Mouse (Mus musculus): Measurements from ENCODE around the gene Bbs5. TPM values are rescaled to one million over a fixed set of nuclear protein-coding genes. Genes with fewer than 3 reads are reported as not detected.

Bbs5 gene
- total and polyA plus RNA-seq, 3 experiments, result 5.0 to 8.1 (median 6.7) TPM

GRCm38 (mm10) chr2:69630792-69631191 lies 16.2 kb upstream of the Bbs5 start:
- Histone ChIP-seq H3K4me3 (replicated peaks in 1 of 3; ENCODE audit: low read depth in 2 of 3, low read length in 2 of 3, poor library complexity in 1 of 3) (no peak overlapping the region), H3K27ac (ENCODE audit: insufficient read depth, low read depth) (no peak overlapping the region), H3K9me3 (replicated peaks; ENCODE audit: low read length) (peaks cover 5% of the 10 kb centered on the region), H3K27me3 (replicated peaks) (no peaks in the 10 kb centered on the region), H3K4me1 (ENCODE audit: control insufficient read depth in 1 of 2, insufficient read depth in 2 of 2) (peaks cover 0 to 11% of the 10 kb centered on the region in 2 experiments; a peak in 2 of 4 replicates), H3K79me2 (replicated peaks; ENCODE audit: control insufficient read depth, extremely low read depth, insufficient read depth, poor library complexity, severe bottlenecking) (no peaks in the 10 kb centered on the region), H3K9ac (ENCODE audit: insufficient read depth, low read depth) (no peak overlapping the region), H3K4me2 (ENCODE audit: insufficient read depth, low read depth, poor library complexity, severe bottlenecking) (no peak overlapping the region), H3K36me3 (replicated peaks in 1 of 2; ENCODE audit: control insufficient read depth in 1 of 2, insufficient read depth in 1 of 2, low read length in 1 of 2) (no peaks in the 10 kb centered on the region)
- no peak for DNase-seq (ENCODE audit: extremely low read depth)
- in situ Hi-C loops (cut with MboI; ENCODE audit: low pct_ligation_motif_present, low pct_unique_long_range_greater_than_20kb, low sequenced_read_pairs) (loop anchor here (25.0 kb wide), 1 partner anchor 157 kb away; the partner anchor contains the start of genes Ccdc173 and Phospho2), dilution Hi-C loops (cut with MboI; ENCODE audit: extremely low pct_ligation_motif_present, extremely low pct_unique_long_range_greater_than_20kb, low sequenced_read_pairs) (no loop called here)
- no peak for TF ChIP-seq EP300 (IDR thresholded peaks at IDR 0.05; ENCODE audit: low read length)
- TF ChIP-seq E2F4 (IDR thresholded peaks at IDR 0.05; ENCODE audit: insufficient replicate concordance, low read depth, low read length), result no peak
- no peak for TF ChIP-seq MAZ (IDR thresholded peaks at IDR 0.05; ENCODE audit: low read depth, low read length)
- TF ChIP-seq CHD2 (IDR thresholded peaks at IDR 0.05; ENCODE audit: low read length), result no peak

DNA sequence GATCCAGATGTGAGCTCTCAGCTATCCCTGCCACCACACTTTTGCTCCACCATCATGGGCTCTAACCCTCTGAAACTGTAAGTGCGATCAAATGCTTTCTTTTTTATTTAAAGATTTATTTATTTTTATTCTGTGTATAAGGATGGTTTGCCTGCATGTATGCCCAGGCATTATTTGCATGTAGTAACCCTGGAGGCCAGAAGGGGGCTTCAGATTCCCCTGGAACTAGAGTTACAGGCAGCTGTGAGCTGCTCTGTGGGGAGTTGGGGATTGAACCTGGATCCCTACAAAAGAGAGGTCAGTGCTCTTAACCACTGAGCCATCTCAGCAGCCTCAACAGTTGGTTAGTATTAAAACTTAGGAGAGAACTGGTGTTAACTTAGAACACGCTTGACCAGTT lies 15.5 kb upstream of the Bbs5 start:
- no peaks in the 10 kb centered on the region for H3K79me2 ChIP-seq (replicated peaks; ENCODE audit: control insufficient read depth, extremely low read depth, insufficient read depth, poor library complexity, severe bottlenecking)
- H3K4me3 ChIP-seq (replicated peaks in 1 of 3; ENCODE audit: low read depth in 2 of 3, low read length in 2 of 3, poor library complexity in 1 of 3), result no peak overlapping the region
- TF ChIP-seq CTCF (conservative IDR thresholded peaks at IDR 0.05 in 1 of 2, IDR thresholded peaks at IDR 0.05 in 1 of 2; ENCODE audit: low read depth in 2 of 2, low read length in 2 of 2) (peak; percentile 20 to 40; a peak in 2 of 4 replicates), RAD21 (IDR thresholded peaks at IDR 0.05; ENCODE audit: low read depth, low read length) (no peak; the same call in 1 of the 2 replicates)
- no peaks in the 10 kb centered on the region for H3K27me3 ChIP-seq (replicated peaks)
- in situ Hi-C loops (cut with MboI; ENCODE audit: low pct_ligation_motif_present, low pct_unique_long_range_greater_than_20kb, low sequenced_read_pairs) (loop anchor here (25.0 kb wide), 1 partner anchor 156 kb away; the partner anchor contains the start of genes Ccdc173 and Phospho2), dilution Hi-C loops (cut with MboI; ENCODE audit: extremely low pct_ligation_motif_present, extremely low pct_unique_long_range_greater_than_20kb, low sequenced_read_pairs) (no loop called here)
- peaks cover 0 to 11% of the 10 kb centered on the region in 2 experiments; a peak in 2 of 4 replicates for H3K4me1 ChIP-seq (ENCODE audit: control insufficient read depth in 1 of 2, insufficient read depth in 2 of 2)
- H3K9ac ChIP-seq (ENCODE audit: insufficient read depth, low read depth), result no peak overlapping the region
- no peak overlapping the region for H3K27ac ChIP-seq (ENCODE audit: insufficient read depth, low read depth)
- H3K4me2 ChIP-seq (ENCODE audit: insufficient read depth, low read depth, poor library complexity, severe bottlenecking), result no peak overlapping the region
- H3K36me3 ChIP-seq (replicated peaks in 1 of 2; ENCODE audit: control insufficient read depth in 1 of 2, insufficient read depth in 1 of 2, low read length in 1 of 2), result no peaks in the 10 kb centered on the region
- peaks cover 5% of the 10 kb centered on the region for H3K9me3 ChIP-seq (replicated peaks; ENCODE audit: low read length)
- no peak for DNase-seq (ENCODE audit: extremely low read depth)

DNA sequence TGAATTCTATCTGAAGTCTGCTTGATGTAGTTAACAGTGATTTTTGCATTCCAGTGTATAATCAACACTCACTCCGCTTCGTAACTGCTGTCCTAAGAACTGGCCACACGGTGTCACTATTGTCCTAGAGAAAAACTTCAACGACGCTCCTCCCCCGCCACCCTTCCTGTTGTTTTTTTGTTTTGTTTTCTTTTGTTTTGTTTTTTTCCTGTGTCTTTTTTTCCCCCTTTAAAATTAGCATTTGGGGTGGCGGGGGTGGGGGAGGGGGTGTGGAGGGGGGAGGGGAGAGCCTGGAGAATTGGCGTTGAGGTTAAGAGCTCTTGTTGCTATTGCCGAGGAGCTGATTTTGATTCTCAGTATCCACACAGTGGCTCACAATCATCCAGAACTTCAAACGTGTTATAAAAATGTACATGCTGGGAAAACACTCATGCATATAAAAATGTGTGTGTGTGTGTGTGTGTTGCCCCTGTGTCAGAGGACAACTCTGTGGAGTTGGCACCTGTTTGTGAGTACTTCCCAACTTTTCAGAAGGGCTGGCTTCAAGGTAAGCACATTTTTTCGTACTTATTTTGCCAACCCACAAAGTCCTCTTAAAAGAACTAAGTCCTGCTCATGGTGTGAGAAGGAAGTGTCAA lies 11.8 kb upstream of the Bbs5 start:
- Histone ChIP-seq H3K4me3 (replicated peaks in 1 of 3; ENCODE audit: low read depth in 2 of 3, low read length in 2 of 3, poor library complexity in 1 of 3) (peak overlapping the region in 1 of 3 experiments; percentile 14), H3K4me1 (ENCODE audit: control insufficient read depth in 1 of 2, insufficient read depth in 2 of 2) (peaks cover 3 to 15% of the 10 kb centered on the region in 2 experiments; a peak in 3 of 4 replicates), H3K9ac (ENCODE audit: insufficient read depth, low read depth) (peak overlapping the region; percentile 56; the same call in 1 of the 2 replicates), H3K27me3 (replicated peaks) (no peaks in the 10 kb centered on the region), H3K4me2 (ENCODE audit: insufficient read depth, low read depth, poor library complexity, severe bottlenecking) (peak overlapping the region; percentile 60), H3K36me3 (replicated peaks in 1 of 2; ENCODE audit: control insufficient read depth in 1 of 2, insufficient read depth in 1 of 2, low read length in 1 of 2) (no peaks in the 10 kb centered on the region), H3K27ac (ENCODE audit: insufficient read depth, low read depth) (no peak overlapping the region), H3K9me3 (replicated peaks; ENCODE audit: low read length) (peaks cover 7% of the 10 kb centered on the region), H3K79me2 (replicated peaks; ENCODE audit: control insufficient read depth, extremely low read depth, insufficient read depth, poor library complexity, severe bottlenecking) (no peaks in the 10 kb centered on the region)
- in situ Hi-C loops (cut with MboI; ENCODE audit: low pct_ligation_motif_present, low pct_unique_long_range_greater_than_20kb, low sequenced_read_pairs), result loop anchor here (25.0 kb wide), 1 partner anchor 152 kb away; the partner anchor contains the start of genes Ccdc173 and Phospho2
- dilution Hi-C loops (cut with MboI; ENCODE audit: extremely low pct_ligation_motif_present, extremely low pct_unique_long_range_greater_than_20kb, low sequenced_read_pairs), result no loop called here
- DNase-seq (ENCODE audit: extremely low read depth), result peak; percentile 73
- TF ChIP-seq HCFC1 (IDR thresholded peaks at IDR 0.05; ENCODE audit: low read depth, low read length) (no peak), CHD2 (IDR thresholded peaks at IDR 0.05; ENCODE audit: low read length) (peak; percentile 40; the same call in 1 of the 2 replicates), ETS1 (conservative IDR thresholded peaks at IDR 0.05; ENCODE audit: low read depth, low read length) (no peak), SMC3 (IDR thresholded peaks at IDR 0.05; ENCODE audit: low read depth, low read length) (peak; percentile 63), NELFE (IDR thresholded peaks at IDR 0.05; ENCODE audit: low read depth, low read length) (no peak; the same call in 1 of the 2 replicates), MAFK (IDR thresholded peaks at IDR 0.05; ENCODE audit: insufficient replicate concordance, low read length) (no peak), BHLHE40 (IDR thresholded peaks at IDR 0.05; ENCODE audit: low read depth, low read length) (0 out of 2 replicates have a peak, but pooled peaks have one; percentile 7), MYC (IDR thresholded peaks at IDR 0.05; ENCODE audit: low read depth, low read length) (no peak), RCOR1 (conservative IDR thresholded peaks at IDR 0.05; ENCODE audit: low read depth, low read length) (no peak), JUN (IDR thresholded peaks at IDR 0.05; ENCODE audit: insufficient read depth, low read depth, low read length) (no peak), CHD1 (IDR thresholded peaks at IDR 0.05; ENCODE audit: low read depth, low read length) (no peak), SIN3A (IDR thresholded peaks at IDR 0.05; ENCODE audit: low read length) (no peak), NRF1 (IDR thresholded peaks at IDR 0.05; ENCODE audit: low read depth, low read length) (no peak), GABPA (IDR thresholded peaks at IDR 0.05; ENCODE audit: insufficient replicate concordance, low read depth, low read length) (no peak), TBP (conservative IDR thresholded peaks at IDR 0.05; ENCODE audit: low read depth, low read length) (no peak), ZMIZ1 (IDR thresholded peaks at IDR 0.05; ENCODE audit: low read depth, low read length) (no peak), ZNF384 (IDR thresholded peaks at IDR 0.05; ENCODE audit: low read depth, low read length) (peak; percentile 52), CTCF (conservative IDR thresholded peaks at IDR 0.05 in 1 of 2, IDR thresholded peaks at IDR 0.05 in 1 of 2; ENCODE audit: low read depth in 2 of 2, low read length in 2 of 2) (peak; percentile 34 to 89; a peak in 3 of 4 replicates), IRF4 (IDR thresholded peaks at IDR 0.05; ENCODE audit: low read depth, low read length) (no peak)
